Mouse (Mus musculus) MEL (cell line): ENCODE measurements around the gene Sh3bgrl.

Experiments used
- CTCF ChIP-seq, 3 experiments: IDR thresholded peaks in 2 of 3; conservative IDR thresholded peaks in 1 of 3; 2 replicates each; pipeline ENCODE4 v1.5.1; 2011 to 2012; ENCODE audit warnings: low read length in 3 of 3, low read depth in 2 of 3, mild to moderate bottlenecking in 2 of 3, improper control_type of control experiment in 1 of 3, inconsistent platforms in 1 of 3, mixed read lengths in 1 of 3, moderate library complexity in 1 of 3; ENCODE audit not compliant: control insufficient read depth in 1 of 3, insufficient read depth in 1 of 3, poor library complexity in 1 of 3, severe bottlenecking in 1 of 3
- HCFC1 ChIP-seq: IDR thresholded peaks from 2 replicates; pipeline ENCODE4 v1.6.1; 2012; ENCODE audit warnings: low read depth, mild to moderate bottlenecking, inconsistent platforms, low read length, improper control_type of control experiment, moderate library complexity
- MAFK ChIP-seq: IDR thresholded peaks from 2 replicates; pipeline ENCODE4 v1.6.1; 2011; ENCODE audit warnings: low read depth, mild to moderate bottlenecking, low read length, improper control_type of control experiment, borderline replicate concordance
- MXI1 ChIP-seq: IDR thresholded peaks from 2 replicates; pipeline ENCODE4 v1.6.1; 2011; ENCODE audit warnings: mild to moderate bottlenecking, low read depth, low read length, improper control_type of control experiment
- RAD21 ChIP-seq: IDR thresholded peaks from 2 replicates; pipeline ENCODE4 v1.6.1; 2011; ENCODE audit warnings: mild to moderate bottlenecking, low read depth, low read length, improper control_type of control experiment
- RCOR1 ChIP-seq: IDR thresholded peaks from 2 replicates; pipeline ENCODE4 v1.6.1; 2012; ENCODE audit warnings: low read depth, mild to moderate bottlenecking, inconsistent platforms, low read length, improper control_type of control experiment
- SIN3A ChIP-seq: IDR thresholded peaks from 2 replicates; pipeline ENCODE4 v1.6.1; 2012; ENCODE audit warnings: low read length, improper control_type of control experiment, inconsistent platforms
- SMC3 ChIP-seq: IDR thresholded peaks from 2 replicates; pipeline ENCODE4 v1.6.1; 2011; ENCODE audit warnings: low read depth, low read length, improper control_type of control experiment
- TCF12 ChIP-seq: IDR thresholded peaks from 2 replicates; pipeline ENCODE4 v1.6.1; 2014; ENCODE audit warnings: low read depth, mild to moderate bottlenecking, inconsistent platforms, low read length, improper control_type of control experiment, moderate library complexity
- USF2 ChIP-seq, 2 experiments: IDR thresholded peaks; 2 replicates each; pipeline ENCODE4 v1.6.1; 2011 to 2012; ENCODE audit warnings: improper control_type of control experiment in 2 of 2, low read length in 2 of 2, borderline replicate concordance in 1 of 2, inconsistent platforms in 1 of 2, low read depth in 1 of 2, mild to moderate bottlenecking in 1 of 2; ENCODE audit not compliant: insufficient read depth in 1 of 2
- ZC3H11A ChIP-seq: IDR thresholded peaks from 2 replicates; pipeline ENCODE4 v1.6.1; 2012; ENCODE audit warnings: low read depth, mild to moderate bottlenecking, inconsistent platforms, low read length, improper control_type of control experiment

DNA sequence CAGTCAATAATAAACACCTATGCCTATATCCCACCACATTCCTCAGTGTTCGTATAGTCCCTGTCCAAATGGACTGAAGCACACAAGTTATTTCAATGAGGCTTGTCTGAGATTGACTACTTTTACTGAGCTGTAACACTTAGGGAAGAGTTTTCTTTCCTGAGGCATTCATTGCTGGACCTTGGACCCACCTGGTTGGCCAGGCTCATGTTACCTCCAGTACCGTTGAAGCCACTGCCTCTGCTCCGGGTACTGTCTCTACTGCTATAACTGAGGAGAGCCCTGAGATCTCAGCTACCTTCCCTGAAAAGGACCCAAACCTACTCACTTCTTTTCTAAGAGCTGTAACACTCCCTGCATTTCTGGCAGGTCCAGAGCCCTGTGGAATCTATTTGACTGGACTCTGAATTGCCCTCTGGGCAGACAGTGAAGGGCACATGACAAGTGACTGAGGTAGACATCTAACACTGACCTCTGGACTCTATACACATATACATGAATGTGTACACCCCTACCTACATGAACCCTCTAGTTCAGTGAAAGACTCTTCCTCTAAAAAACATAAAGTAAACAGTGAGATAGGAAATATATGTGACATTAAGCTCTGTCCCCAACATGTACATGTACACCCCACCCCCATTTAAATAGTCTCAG, 140.3 kb downstream of the Sh3bgrl start:
- TF ChIP-seq CTCF (IDR thresholded peaks at IDR 0.05 in 2 of 3, conservative IDR thresholded peaks at IDR 0.05 in 1 of 3; ENCODE audit: control insufficient read depth in 1 of 3, insufficient read depth in 1 of 3, low read depth in 2 of 3, low read length in 3 of 3, poor library complexity in 1 of 3, severe bottlenecking in 1 of 3) = no peak
- TF ChIP-seq MXI1 = no peak
- no peak for TF ChIP-seq ZC3H11A
- no peak for TF ChIP-seq TCF12
- TF ChIP-seq USF2 (IDR thresholded peaks at IDR 0.05; ENCODE audit: borderline replicate concordance in 1 of 2, insufficient read depth in 1 of 2, low read depth in 1 of 2, low read length in 2 of 2) = no peak
- TF ChIP-seq SMC3 = no peak
- no peak for TF ChIP-seq RAD21
- no peak for TF ChIP-seq HCFC1
- TF ChIP-seq SIN3A = no peak
- no peak for TF ChIP-seq RCOR1
- no peak for TF ChIP-seq MAFK
